Mouse (Mus musculus): Measurements from ENCODE around the gene Fam217b. TPM values are rescaled to one million over a fixed set of nuclear protein-coding genes. Genes with fewer than 3 reads are reported as not detected.

Gene Fam217b
- polyA plus RNA-seq, 1 experiment, result 2.9 TPM

- Histone ChIP-seq H3K4me3 (ENCODE audit: low read depth, low read length) (no peak overlapping the region), H3K4me1 (ENCODE audit: control insufficient read depth, insufficient read depth, low read length) (no peaks in the 10 kb centered on the region), H3K27me3 (ENCODE audit: control insufficient read depth, insufficient read depth, low read length, poor library complexity, severe bottlenecking) (no peaks in the 10 kb centered on the region; the same call in 1 of the 2 replicates), H3K36me3 (ENCODE audit: control insufficient read depth, insufficient read depth, low read length, poor library complexity, severe bottlenecking) (no peaks in the 10 kb centered on the region), H3K27ac (ENCODE audit: insufficient read depth, low read length) (no peak overlapping the region), H3K9ac (ENCODE audit: low read depth, poor library complexity, severe bottlenecking) (no peak overlapping the region), H3K9me3 (replicated peaks; ENCODE audit: control insufficient read depth, insufficient read depth, low read length, poor library complexity, severe bottlenecking) (no peaks in the 10 kb centered on the region)
- no peak for TF ChIP-seq EP300 (IDR thresholded peaks at IDR 0.05; ENCODE audit: insufficient read depth, low read depth, low read length)
- TF ChIP-seq CTCF (IDR thresholded peaks at IDR 0.05; ENCODE audit: low read depth, low read length), result no peak
- no peak for TF ChIP-seq POLR2A (IDR thresholded peaks at IDR 0.05; ENCODE audit: insufficient read depth, low read length)
Observed at GRCm38 (mm10) chr2:178449386-178449785, 35.1 kb downstream of the Fam217b start.

GRCm38 (mm10) chr2:178450236-178450635 is 35.9 kb downstream of the Fam217b start:
- TF ChIP-seq EP300 (IDR thresholded peaks at IDR 0.05; ENCODE audit: insufficient read depth, low read depth, low read length) (no peak), CTCF (IDR thresholded peaks at IDR 0.05; ENCODE audit: low read depth, low read length) (no peak), POLR2A (IDR thresholded peaks at IDR 0.05; ENCODE audit: insufficient read depth, low read length) (no peak)
- H3K27ac ChIP-seq (ENCODE audit: insufficient read depth, low read length), result no peak overlapping the region
- H3K9me3 ChIP-seq (replicated peaks; ENCODE audit: control insufficient read depth, insufficient read depth, low read length, poor library complexity, severe bottlenecking), result no peaks in the 10 kb centered on the region
- H3K27me3 ChIP-seq (ENCODE audit: control insufficient read depth, insufficient read depth, low read length, poor library complexity, severe bottlenecking), result no peaks in the 10 kb centered on the region; the same call in 1 of the 2 replicates
- H3K9ac ChIP-seq (ENCODE audit: low read depth, poor library complexity, severe bottlenecking), result no peak overlapping the region
- H3K36me3 ChIP-seq (ENCODE audit: control insufficient read depth, insufficient read depth, low read length, poor library complexity, severe bottlenecking), result no peaks in the 10 kb centered on the region
- H3K4me3 ChIP-seq (ENCODE audit: low read depth, low read length), result no peak overlapping the region
- H3K4me1 ChIP-seq (ENCODE audit: control insufficient read depth, insufficient read depth, low read length), result no peaks in the 10 kb centered on the region

- TF ChIP-seq CTCF (IDR thresholded peaks at IDR 0.05; ENCODE audit: low read depth, low read length) (no peak), POLR2A (IDR thresholded peaks at IDR 0.05; ENCODE audit: insufficient read depth, low read length) (no peak), EP300 (IDR thresholded peaks at IDR 0.05; ENCODE audit: insufficient read depth, low read depth, low read length) (no peak)
- Histone ChIP-seq H3K36me3 (ENCODE audit: control insufficient read depth, insufficient read depth, low read length, poor library complexity, severe bottlenecking) (no peaks in the 10 kb centered on the region), H3K4me3 (ENCODE audit: low read depth, low read length) (no peak overlapping the region), H3K27ac (ENCODE audit: insufficient read depth, low read length) (no peak overlapping the region), H3K9me3 (replicated peaks; ENCODE audit: control insufficient read depth, insufficient read depth, low read length, poor library complexity, severe bottlenecking) (no peaks in the 10 kb centered on the region), H3K4me1 (ENCODE audit: control insufficient read depth, insufficient read depth, low read length) (no peaks in the 10 kb centered on the region), H3K27me3 (ENCODE audit: control insufficient read depth, insufficient read depth, low read length, poor library complexity, severe bottlenecking) (no peaks in the 10 kb centered on the region; the same call in 1 of the 2 replicates), H3K9ac (ENCODE audit: low read depth, poor library complexity, severe bottlenecking) (no peak overlapping the region)
Observed at GRCm38 (mm10) chr2:178450961-178451360, 36.6 kb downstream of the Fam217b start.

GRCm38 (mm10) chr2:178454664-178455516 is 40.6 kb downstream of the Fam217b start:
- Histone ChIP-seq H3K9me3 (replicated peaks; ENCODE audit: control insufficient read depth, insufficient read depth, low read length, poor library complexity, severe bottlenecking) (no peaks in the 10 kb centered on the region), H3K4me3 (ENCODE audit: low read depth, low read length) (no peak overlapping the region), H3K27ac (ENCODE audit: insufficient read depth, low read length) (no peak overlapping the region), H3K9ac (ENCODE audit: low read depth, poor library complexity, severe bottlenecking) (no peak overlapping the region), H3K27me3 (ENCODE audit: control insufficient read depth, insufficient read depth, low read length, poor library complexity, severe bottlenecking) (no peaks in the 10 kb centered on the region; the same call in 1 of the 2 replicates), H3K4me1 (ENCODE audit: control insufficient read depth, insufficient read depth, low read length) (no peaks in the 10 kb centered on the region), H3K36me3 (ENCODE audit: control insufficient read depth, insufficient read depth, low read length, poor library complexity, severe bottlenecking) (no peaks in the 10 kb centered on the region)
- no peak for TF ChIP-seq EP300 (IDR thresholded peaks at IDR 0.05; ENCODE audit: insufficient read depth, low read depth, low read length)
- TF ChIP-seq CTCF (IDR thresholded peaks at IDR 0.05; ENCODE audit: low read depth, low read length), result no peak
- TF ChIP-seq POLR2A (IDR thresholded peaks at IDR 0.05; ENCODE audit: insufficient read depth, low read length), result no peak

GRCm38 (mm10) chr2:178457414-178457813 is 43.1 kb downstream of the Fam217b start:
- Histone ChIP-seq H3K4me1 (ENCODE audit: control insufficient read depth, insufficient read depth, low read length) (peaks cover 1% of the 10 kb centered on the region), H3K9me3 (replicated peaks; ENCODE audit: control insufficient read depth, insufficient read depth, low read length, poor library complexity, severe bottlenecking) (no peaks in the 10 kb centered on the region), H3K27ac (ENCODE audit: insufficient read depth, low read length) (no peak overlapping the region), H3K27me3 (ENCODE audit: control insufficient read depth, insufficient read depth, low read length, poor library complexity, severe bottlenecking) (no peaks in the 10 kb centered on the region; the same call in 1 of the 2 replicates), H3K9ac (ENCODE audit: low read depth, poor library complexity, severe bottlenecking) (no peak overlapping the region), H3K4me3 (ENCODE audit: low read depth, low read length) (no peak overlapping the region), H3K36me3 (ENCODE audit: control insufficient read depth, insufficient read depth, low read length, poor library complexity, severe bottlenecking) (no peaks in the 10 kb centered on the region)
- no peak for TF ChIP-seq EP300 (IDR thresholded peaks at IDR 0.05; ENCODE audit: insufficient read depth, low read depth, low read length)
- no peak for TF ChIP-seq POLR2A (IDR thresholded peaks at IDR 0.05; ENCODE audit: insufficient read depth, low read length)
- no peak for TF ChIP-seq CTCF (IDR thresholded peaks at IDR 0.05; ENCODE audit: low read depth, low read length)

GRCm38 (mm10) chr2:178460353-178460752 is 46.0 kb downstream of the Fam217b start:
- H3K4me3 ChIP-seq (ENCODE audit: low read depth, low read length), result no peak overlapping the region
- no peak overlapping the region for H3K9ac ChIP-seq (ENCODE audit: low read depth, poor library complexity, severe bottlenecking)
- H3K36me3 ChIP-seq (ENCODE audit: control insufficient read depth, insufficient read depth, low read length, poor library complexity, severe bottlenecking), result no peaks in the 10 kb centered on the region
- no peaks in the 10 kb centered on the region for H3K9me3 ChIP-seq (replicated peaks; ENCODE audit: control insufficient read depth, insufficient read depth, low read length, poor library complexity, severe bottlenecking)
- no peaks in the 10 kb centered on the region for H3K27me3 ChIP-seq (ENCODE audit: control insufficient read depth, insufficient read depth, low read length, poor library complexity, severe bottlenecking)
- H3K4me1 ChIP-seq (ENCODE audit: control insufficient read depth, insufficient read depth, low read length), result peaks cover 1% of the 10 kb centered on the region
- H3K27ac ChIP-seq (ENCODE audit: insufficient read depth, low read length), result no peak overlapping the region
- TF ChIP-seq EP300 (IDR thresholded peaks at IDR 0.05; ENCODE audit: insufficient read depth, low read depth, low read length) (no peak), POLR2A (IDR thresholded peaks at IDR 0.05; ENCODE audit: insufficient read depth, low read length) (no peak), CTCF (IDR thresholded peaks at IDR 0.05; ENCODE audit: low read depth, low read length) (no peak)

Measured in ES-Bruce4 (cell line).